Mouse (Mus musculus) embryo, embryonic 11.5 days (tissue): ENCODE measurements at regions not wholly inside any gene's neighbourhood (a gene's known extent, or its start where the extent isn't known, plus 50 kb on each side); places are given as distances from the start of the nearest gene placed in this dataset.

Experiments
- DNase-seq: peaks from one replicate; pipeline ENCODE4 v3.0.0-alpha.2; 2012; ENCODE audit warnings: low read depth, low spot score

- no peak for DNase-seq
Observed at GRCm38 (mm10) chr14:25272366-25273156, 186.4 kb upstream of the Zmiz1 start.

- DNase-seq: no peak
Observed at GRCm38 (mm10) chr14:25279751-25280150, 179.2 kb upstream of the Zmiz1 start.

DNA sequence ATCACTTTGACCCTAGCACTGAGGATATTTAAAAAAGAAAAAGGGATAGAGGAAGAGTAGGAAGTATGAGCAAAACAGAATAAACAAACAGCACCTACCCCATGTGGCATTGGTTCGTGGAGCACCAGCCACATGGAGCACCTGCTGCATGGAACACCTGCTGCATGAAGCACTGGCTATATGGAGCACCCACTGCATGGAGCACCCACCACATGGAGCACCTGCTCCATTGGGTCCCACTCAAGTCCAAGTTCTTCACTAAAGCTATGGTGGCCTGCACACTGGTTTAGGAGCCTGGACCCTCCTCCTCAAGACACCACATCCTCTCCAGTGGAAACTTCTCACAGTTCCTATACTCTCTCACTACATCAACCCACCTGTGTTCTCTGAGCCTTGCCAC, 166.4 kb upstream of the Zmiz1 start:
- no peak for DNase-seq

- no peak for DNase-seq
Observed at GRCm38 (mm10) chr14:25294226-25294625, 164.8 kb upstream of the Zmiz1 start.

DNA sequence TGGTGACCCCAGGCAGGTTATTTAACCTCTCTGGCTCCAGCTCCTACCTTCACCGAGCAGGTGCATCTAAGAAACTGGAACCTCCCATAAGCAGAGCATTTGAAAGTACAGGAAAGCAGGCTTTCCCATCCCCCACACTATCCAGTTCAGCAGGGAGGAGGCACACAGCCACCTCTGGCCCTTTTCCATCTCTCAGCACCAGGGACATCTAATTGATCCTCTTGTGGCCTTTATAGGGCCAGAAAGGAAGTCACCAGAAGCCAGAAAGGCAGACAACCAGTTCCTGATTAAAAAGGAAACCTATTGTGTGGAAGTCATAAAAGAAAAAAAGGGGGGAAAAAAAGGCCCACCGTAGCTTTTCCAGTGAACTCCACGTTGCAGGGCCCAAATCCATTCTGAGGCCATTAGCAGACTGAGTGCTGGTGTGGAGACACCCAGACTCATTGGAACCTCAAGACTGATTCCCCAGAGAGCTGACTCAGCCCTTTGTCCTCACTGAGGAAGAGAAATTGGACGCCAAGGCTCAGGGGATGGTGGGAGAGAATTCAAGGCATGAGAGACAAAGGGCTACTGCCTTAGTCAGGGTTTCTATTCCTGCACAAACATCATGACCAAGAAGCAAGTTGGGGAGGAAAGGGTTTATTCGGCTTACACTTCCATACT, 163.2 kb upstream of the Zmiz1 start:
- DNase-seq: no peak

DNA sequence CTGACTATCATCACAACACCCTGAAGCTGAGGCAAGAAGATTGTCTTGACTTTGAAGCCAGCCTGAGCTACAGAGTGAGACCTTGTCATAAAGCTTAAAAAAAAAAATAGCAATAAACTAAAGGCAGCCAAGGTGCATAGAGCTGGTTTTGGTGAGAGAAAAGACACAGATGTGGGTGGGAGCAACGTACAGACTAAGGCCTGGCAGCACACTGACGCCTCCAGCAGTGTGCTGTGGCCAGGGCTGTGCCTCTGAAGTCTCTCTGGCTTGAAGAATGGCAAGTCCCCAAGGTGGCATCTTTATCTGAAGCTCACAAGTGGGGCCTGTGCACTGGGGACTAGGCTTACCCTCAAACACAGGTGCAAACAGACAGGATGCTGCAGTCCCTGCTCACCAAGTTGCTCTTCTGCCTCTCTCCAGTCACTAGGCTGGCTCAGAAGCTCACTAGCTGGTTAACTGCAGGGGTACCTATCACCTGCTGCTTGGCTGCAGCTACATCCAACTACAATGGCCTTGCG, 159.3 kb upstream of the Zmiz1 start:
- no peak for DNase-seq

DNA sequence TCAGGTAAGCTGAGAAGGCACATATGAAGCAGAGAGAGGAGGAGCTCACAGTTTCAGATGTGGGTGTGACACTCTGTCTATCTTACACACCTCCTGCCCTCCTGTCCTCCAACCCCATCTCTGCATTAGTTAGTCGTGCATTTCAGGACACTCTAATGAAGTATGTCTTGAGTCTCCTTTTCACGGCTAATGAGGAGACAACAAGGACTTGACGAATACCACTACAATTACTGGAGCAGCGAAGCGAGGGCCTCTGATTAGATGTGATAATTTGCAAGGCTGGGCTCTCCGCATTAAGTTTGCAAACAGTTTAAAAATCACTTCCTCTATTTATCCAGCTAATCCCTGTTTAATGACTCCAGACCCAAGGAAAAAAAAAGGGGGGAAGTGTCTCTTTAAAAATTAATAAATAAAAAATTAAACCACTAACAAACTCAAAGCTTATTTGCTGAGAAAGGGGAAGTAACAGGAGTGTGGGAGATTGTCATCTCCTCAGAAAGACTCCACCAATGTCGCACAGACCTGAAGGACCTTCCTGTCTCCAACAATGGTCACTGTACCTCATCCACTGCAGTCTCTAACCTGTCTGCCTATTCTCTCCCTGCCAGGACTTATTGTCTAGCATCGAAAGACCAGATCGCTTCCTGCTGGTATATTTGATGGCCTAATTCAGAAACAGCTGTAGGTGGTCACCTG, 157.5 kb upstream of the Zmiz1 start:
- no peak for DNase-seq

- DNase-seq: no peak
Observed at GRCm38 (mm10) chr14:25304391-25304851, 154.6 kb upstream of the Zmiz1 start.

DNA sequence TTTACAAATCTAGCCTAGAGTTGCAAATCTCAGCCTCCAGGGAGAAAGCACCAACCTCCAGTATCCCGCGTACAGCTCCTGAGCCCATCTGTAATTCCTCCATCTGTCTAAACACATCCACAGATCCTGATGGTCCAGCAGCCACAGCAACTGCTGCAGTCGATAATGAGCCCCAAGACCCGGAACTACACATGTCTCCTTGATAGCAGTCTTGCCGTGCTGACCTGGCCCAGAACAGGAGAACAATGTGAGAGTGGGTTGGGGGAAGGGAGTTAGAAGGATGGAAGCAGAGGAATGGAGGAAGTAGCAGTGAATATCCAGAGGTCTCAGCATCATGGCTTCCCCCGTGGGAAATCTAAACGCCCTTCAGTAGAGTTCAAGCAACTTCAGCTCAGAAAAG, 152.8 kb upstream of the Zmiz1 start:
- no peak for DNase-seq

DNA sequence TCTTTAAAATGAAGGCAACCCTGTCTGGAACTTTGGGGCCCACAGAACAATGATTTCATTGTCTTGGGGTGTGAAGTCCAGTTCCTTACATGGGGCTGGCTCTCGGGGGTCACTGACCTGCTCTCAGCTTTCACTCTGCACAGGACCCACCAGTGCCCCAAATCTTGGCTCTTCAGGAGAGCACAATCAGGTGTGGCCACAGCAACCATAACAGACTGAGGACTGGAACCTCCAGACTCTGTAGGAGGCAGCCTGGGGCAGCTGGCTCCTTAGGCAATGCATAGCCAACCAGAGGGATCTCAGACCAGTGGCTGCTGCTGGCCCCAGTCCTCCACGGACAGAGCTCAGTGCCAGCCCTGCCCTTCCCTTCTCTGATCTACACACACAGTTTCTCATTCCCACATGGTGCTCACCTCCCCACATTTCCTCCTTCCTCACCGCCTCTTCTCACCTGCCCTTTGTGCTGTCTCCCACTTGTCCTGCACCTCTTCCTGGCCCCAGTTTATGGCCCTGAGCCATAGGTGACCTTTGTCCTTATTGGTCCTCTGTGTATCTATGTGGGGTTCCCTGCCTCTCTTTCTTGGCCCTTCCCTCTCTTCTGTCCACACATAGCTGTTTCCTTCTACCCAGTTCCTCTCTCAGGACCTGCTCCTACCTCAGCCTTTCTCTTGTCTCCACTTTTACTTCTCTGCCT, 151.9 kb upstream of the Zmiz1 start:
- no peak for DNase-seq

DNA sequence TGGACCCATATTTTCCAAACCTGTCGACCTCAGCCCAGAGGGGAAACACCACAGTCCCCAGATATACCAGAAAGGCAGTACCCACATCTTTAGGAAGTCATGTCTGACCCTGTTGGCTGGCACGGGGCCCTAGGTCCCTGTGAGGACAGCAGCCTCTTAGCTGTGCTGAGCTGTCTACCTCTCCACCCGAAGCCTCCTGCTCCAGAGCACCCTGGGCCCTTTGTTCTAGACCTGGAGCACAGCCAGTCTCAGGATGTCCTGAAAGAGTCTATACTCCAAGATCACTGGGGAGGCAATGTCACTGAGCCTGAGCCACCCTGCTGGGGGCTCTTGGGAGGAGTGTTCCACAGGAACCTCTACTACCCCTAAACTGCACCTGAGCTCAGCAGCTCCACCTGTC, 150.9 kb upstream of the Zmiz1 start:
- no peak for DNase-seq

DNA sequence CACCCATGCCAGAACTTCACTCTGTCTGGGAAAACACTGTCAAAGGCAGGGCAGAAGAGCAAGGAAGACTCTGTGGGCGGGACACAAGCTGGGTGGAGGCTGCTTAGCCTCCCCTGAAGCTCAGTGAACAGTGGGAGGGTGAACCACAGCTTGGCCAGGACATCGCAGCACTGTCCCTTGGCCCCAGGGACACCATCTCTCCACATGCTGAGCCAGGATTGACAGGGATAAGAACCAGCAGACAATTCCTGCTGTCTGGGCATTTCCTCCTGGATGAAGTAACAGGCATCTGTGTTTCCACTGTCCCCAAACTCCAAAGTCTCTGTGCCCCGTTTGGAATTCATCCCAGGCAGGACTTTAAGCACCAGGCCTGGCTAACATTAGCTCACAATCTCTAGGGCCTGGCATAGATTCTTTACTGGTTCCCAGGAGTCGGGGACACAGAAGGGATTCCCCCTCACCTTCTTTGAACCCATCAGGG, 148.3 kb upstream of the Zmiz1 start:
- DNase-seq: no peak

- DNase-seq: no peak
Observed at GRCm38 (mm10) chr14:25311475-25311874, 147.5 kb upstream of the Zmiz1 start.

DNA sequence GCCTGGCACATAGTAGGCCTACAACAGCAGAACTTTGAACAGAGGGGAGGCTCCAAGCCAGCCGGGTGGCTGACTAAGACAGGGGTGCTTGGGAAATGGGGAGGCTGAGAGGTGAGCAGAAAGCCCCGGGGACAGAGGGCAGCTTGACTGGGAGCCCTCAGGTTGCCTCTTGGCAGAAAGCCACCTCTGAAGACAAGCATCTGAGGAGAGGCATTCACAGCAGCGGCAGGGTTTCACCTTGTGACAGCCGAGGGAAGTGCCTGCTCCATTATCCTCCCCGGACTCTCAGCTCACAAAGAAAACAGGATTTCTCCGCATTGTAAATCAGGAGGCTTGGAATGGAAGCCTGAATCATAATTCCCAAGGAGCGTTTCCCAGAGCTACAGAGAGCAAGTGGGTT, 146.8 kb upstream of the Zmiz1 start:
- no peak for DNase-seq

DNA sequence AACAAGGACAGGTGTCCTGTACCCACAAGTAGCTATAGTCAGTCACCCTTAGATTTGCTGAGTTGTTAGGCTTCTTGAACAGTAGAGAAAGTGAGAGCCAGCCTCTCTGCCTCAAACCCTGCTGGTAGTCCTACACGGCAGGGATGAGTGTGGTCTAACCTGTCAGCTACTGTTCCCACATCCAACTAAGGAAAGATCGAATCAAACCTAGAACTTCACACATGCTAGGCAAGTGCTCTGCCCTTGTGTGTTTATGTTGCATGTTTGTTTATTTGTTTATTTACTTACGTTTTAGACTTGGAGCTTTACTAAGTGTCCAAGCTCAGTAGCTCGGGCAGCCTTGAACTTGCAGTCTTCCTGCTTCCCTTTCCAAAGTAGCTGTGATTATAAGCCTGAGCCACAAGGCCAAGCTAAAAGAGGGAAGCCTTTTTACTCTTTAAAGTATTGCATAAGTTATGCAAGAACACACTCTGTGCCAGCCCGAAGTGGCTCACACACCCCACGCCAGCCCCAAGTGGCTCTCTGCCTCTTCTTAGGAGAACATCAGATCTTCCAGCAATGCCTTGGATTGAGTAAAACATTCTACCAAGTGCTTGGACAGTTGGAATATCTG, 146.1 kb upstream of the Zmiz1 start:
- no peak for DNase-seq

DNA sequence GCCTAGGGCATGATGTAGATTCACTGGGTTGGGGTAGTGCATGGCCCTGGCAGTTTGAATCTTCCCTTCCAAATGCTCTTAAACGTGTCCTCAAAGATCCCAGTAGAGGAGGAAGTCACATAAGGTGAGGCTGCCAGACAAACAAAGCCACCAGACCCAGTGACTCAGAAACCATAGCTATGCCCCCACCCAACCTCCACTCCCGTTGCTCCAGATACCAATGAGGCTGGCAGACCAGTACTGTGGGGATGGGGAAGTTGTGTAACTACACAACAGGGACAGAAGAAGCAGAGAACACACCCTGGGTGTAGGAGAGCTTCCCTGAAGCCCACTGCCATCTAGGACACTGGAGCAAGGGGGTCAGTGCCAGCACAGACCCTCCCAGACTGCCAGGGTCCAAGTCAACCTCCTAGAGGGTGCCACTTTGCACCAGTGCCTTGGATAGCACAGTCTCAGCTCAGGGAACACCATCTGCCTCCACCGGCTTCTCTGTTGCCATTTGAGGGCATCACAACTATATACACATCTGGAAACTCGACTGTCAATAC, 145.2 kb upstream of the Zmiz1 start:
- DNase-seq: no peak

- DNase-seq: no peak
Observed at GRCm38 (mm10) chr14:25316491-25316890, 142.5 kb upstream of the Zmiz1 start.

- DNase-seq: peak; percentile 67
Observed at GRCm38 (mm10) chr14:25317680-25318471, 141.1 kb upstream of the Zmiz1 start.

- DNase-seq: no peak
Observed at GRCm38 (mm10) chr14:25318909-25319308, 140.1 kb upstream of the Zmiz1 start.

GRCm38 (mm10) chr14:25320141-25320540, 138.8 kb upstream of the Zmiz1 start:
- DNase-seq: no peak
